Mouse (Mus musculus) stomach, postnatal 0 days (tissue): ENCODE data around the gene Tbx15.

Experiments used
- CTCF ChIP-seq: IDR thresholded peaks from 2 replicates; pipeline ENCODE4 v1.5.1; 2016; ENCODE audit warnings: antibody characterized with exemption, low read depth, mild to moderate bottlenecking, moderate library complexity
- EP300 ChIP-seq: optimal IDR thresholded peaks from 2 replicates; pipeline ENCODE3; 2016; ENCODE audit warnings: antibody characterized with exemption

DNA sequence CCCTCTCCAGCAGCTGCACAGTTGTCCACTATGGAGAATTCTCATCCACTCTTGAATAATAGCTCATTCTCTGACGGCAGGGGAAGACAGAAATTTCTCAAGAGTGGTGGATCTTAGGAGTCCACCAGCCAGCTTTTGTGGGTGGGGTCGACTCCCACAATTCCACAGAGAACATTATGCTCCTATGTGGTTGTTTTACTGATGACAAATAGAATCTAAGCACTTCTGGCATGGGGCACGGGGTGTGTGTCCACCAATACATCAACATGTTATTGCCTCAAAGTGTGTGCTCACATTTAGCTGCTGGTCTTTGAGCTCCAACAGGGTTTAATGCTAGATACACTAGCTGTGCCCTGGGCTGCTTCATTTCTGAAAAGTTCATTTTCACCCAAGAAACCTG lies 6.4 kb downstream of the Tbx15 start:
- TF ChIP-seq EP300 = no peak
- TF ChIP-seq CTCF = no peak
